Mouse (Mus musculus) bone marrow, adult 2 months (tissue): ENCODE data around the gene Cd5.

ENCODE experiments used
- CTCF ChIP-seq: fragments of 200-500 bp; IDR thresholded peaks from 2 replicates; pipeline ENCODE4 v1.5.1; 2011; ENCODE audit warnings: low read length, control low read depth; ENCODE audit not compliant: control insufficient read depth, insufficient read depth
- POLR2A ChIP-seq: fragments of 200-500 bp; IDR thresholded peaks from 2 replicates; pipeline ENCODE4 v1.6.1; 2011; ENCODE audit warnings: low read depth, mild to moderate bottlenecking, control low read depth, low read length, borderline replicate concordance; ENCODE audit not compliant: control insufficient read depth

DNA sequence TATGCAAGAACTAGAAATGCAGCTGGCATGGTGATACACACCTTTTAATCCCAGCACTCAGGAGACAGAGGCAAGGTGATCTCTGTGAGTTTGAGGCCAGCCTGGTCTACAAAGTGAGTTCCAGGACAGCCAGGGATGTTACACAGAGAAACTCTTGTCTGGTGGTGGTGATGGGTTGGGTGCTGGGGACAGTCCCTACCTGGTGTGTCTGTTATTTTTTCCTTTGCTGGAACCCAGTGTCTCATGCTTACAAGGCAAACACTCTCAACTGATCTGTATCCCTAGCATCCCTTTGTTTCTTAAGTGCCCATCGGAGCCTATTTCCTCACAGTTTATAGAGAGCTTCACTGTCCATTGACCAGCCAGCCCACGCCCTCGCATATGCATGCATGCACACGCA, 1.1 kb upstream of the Cd5 start:
- TF ChIP-seq POLR2A = no peak
- no peak for TF ChIP-seq CTCF
